Mouse (Mus musculus) cerebellum, postnatal 14 days (tissue): ENCODE data around the gene Map1lc3a.

ENCODE experiments used
- DNase-seq, 2 experiments: peaks; one replicate each; pipeline ENCODE4 v3.0.0; 2021; ENCODE audit warnings: mixed read lengths in 2 of 2

Map1lc3a gene

GRCm38 (mm10) chr2:155276195-155276594, at the start of gene Map1lc3a:
Gene Map1lc3a, plus strand, starts transcription at chr2:155276297.
- DNase-seq: peak; percentile 99 to 100

DNA sequence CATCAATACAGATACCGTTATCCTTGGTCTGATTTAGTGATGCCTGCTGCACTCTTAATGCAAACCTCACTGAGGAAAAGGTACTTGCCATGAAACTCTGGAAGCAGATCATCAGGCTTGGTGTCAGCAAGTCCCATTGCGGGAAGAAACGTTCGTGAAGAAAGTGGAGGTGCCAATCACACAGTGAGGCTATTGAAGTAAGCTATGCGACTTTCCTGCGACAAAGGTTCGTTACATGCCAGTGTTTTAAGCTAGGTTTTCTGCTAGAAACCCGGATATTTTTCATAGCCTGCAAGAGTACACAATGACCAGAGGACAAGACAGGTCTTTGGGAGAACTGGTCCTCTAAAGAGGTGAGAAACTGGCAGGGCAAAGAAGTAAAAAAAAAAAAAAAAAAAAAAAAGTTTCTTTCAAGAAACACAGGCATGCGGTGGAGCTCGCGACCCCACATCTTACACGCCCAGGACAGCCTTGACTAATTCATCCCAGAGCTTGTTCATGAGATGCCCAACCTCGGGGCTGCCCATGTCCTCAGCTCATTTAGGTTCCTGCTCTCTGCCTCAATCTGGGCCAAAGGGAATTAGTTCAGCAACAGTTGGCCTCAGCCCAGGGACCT, 40.2 kb upstream of the Map1lc3a start:
- no peak for DNase-seq

DNA sequence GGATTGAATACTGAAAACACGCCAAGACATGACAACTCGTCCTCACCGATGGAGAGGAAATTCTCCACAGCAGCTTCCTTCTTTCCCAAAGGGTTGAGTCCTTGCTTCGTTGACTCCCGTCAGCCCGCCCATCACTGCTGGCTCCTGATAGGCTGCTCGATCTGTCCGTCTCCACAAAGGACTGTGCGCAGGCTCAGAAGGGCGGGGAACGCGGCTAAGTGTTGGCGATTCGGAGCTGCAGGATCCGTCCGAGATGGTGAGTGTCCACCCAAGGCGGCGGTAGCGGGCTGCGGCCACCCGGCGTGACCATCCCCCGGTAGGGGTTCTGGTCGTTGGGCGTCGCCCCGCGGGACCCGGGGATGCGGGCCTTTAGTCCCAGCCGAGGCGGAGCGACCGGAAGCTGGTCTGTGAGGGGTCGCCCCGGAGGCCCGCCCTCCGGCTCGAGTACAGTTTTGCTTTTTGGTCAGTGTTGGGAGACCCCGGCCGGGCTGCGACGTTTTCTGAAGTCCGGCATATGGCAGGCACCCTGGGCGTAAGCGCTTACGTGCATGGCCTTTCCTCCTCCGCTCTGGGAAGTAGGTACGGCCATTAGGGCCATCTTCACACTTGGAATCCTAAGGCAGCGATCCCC, 39.6 kb upstream of the Map1lc3a start, which contains the start of gene Dynlrb1:
Gene Dynlrb1, plus strand, starts transcription at position 172 of the 631 bp plus-strand sequence.
- peak; percentile 100 for DNase-seq

DNA sequence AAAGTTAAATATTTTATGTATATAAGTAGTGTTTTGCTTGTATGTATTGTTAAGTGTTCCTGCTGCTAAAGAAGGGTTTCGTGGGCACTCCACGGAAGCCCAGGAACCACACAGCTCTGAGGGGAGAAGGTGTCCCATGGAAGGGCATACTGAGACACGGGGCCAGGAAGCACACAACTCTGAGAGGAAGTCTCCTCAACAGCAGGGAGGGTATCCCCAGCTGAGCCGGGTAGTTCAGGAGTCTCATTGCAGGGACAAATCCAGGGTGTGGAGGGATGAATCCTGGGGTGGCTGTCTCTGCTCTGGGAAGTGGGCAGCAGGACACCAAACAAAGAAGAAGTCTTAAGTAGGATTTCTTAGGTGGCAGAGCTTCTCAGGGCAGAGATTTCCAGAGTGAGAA, 38.8 kb upstream of the Map1lc3a start:
- DNase-seq: no peak

GRCm38 (mm10) chr2:155240915-155241314, 35.2 kb upstream of the Map1lc3a start:
- peak in 1 of 2 experiments; percentile 18 for DNase-seq

- DNase-seq: no peak
Observed at GRCm38 (mm10) chr2:155242296-155242855, 33.7 kb upstream of the Map1lc3a start.

DNA sequence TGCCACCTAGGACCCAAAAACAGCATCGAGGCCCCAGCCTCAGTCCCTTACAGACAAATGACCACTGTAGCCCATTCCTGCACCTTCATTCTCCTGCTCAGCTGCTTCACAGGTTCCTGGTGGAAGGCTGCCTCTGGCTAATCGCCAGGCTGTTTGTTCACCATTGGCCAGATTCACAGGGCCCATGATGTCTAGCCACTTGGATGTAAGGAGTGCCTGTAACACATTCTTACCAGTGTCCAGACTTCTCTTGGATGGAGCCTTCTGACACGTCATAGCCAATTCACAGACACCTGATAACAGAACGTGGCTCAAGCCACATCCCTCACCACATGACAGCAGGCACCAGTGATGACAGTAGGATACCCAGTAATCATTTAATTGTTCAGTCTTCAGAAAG, 29.9 kb upstream of the Map1lc3a start:
- peak; percentile 28 to 30 for DNase-seq

GRCm38 (mm10) chr2:155248206-155248605, 27.9 kb upstream of the Map1lc3a start:
- DNase-seq: no peak

GRCm38 (mm10) chr2:155248718-155249117, 27.4 kb upstream of the Map1lc3a start:
- DNase-seq: no peak

- DNase-seq: no peak
Observed at GRCm38 (mm10) chr2:155249588-155249987, 26.5 kb upstream of the Map1lc3a start.

DNA sequence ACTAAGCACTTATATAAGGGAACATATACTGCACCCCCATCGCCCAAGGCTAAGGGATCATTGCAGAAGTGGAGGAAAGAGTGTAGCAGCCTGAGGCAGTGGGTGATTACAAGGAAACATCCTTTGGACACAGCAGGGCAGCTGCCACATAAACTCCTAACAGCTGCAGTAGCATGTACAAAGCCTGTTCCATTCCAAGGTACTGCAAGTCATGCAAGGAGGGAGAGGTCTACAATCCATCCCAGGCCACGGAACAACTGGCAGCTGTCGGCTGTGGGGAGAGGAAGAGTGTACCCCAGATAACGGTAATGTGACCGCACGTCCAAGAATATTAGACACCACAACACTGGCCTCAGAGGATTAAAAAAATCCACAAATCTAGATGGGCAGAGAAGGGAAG, 10.6 kb upstream of the Map1lc3a start:
- DNase-seq: no peak

DNA sequence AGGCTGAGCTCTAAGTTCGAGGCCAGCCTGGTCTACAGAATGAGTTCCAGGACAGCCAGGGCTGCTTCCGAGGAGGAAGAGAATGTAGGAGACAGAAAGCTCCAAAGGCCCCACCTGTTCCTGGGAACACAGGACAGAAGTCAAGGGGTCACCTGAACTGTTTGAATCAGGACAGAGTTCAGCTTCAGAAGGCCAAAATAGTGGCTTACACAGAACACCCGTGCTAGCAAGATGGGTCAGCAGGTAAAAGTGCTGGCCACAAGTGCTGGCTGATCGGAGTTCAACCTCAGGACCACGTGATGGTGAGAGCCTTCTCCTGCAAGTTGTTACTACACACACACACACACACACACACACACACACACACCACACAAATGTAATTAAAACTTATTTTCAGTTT, 9.2 kb upstream of the Map1lc3a start:
- DNase-seq: no peak

DNA sequence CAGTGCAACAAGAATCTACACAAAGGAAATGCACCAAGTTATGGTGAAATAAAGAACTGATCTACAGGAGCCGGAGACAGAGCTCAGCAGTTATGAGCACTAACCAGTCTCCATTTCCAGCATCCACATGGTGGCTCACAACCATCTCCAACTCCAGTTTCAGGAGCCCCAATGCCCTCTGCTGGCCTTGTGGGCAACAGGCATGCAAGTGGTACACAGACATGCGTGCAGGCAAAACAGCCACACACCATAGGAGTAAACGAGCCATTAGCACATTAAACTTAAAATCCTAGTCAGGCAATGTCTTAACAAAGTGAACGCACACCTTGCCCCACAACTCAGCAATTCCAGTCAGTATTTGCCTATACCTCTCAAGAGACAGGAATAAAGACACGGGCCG, 4.1 kb upstream of the Map1lc3a start:
- DNase-seq: peak in 1 of 2 experiments; percentile 32

DNA sequence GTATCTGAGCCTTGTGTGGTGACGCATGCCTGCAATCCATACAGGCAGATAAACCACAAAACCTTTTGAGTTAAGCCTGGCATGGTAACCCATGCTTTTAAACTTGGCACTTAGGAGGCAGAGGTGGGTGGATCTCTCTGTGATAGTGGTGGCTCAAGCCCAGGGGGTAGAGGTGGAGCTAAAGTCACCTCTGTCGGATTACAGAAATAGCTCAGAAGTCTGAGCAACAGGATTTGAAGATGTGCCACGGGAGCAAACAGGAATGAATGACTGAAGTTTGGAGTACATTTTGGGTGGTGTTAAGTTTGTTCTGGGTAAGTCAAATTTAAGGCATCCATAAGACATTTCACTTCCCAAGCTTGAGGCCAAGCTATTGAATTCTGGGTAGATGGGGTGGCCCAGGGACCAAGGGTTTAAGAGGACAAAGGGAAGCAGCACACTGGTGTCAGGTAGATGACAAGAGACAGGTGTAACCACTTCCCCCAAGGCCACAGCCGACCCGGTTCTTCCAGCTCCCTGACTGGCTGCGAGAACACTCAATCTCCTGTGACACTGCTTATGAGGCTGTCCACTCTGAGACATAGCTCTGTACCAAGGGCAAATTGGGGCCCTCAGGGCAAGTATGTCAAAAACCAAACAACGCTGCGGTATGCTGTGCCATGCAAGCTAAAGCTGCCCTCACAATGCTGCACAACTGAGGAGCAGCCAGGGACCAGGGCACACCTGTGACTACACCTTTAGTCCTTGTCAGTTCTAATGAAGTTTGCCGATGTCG, 3.5 kb upstream of the Map1lc3a start:
- DNase-seq: no peak

GRCm38 (mm10) chr2:155273603-155274002, 2.5 kb upstream of the Map1lc3a start:
- no peak for DNase-seq

DNA sequence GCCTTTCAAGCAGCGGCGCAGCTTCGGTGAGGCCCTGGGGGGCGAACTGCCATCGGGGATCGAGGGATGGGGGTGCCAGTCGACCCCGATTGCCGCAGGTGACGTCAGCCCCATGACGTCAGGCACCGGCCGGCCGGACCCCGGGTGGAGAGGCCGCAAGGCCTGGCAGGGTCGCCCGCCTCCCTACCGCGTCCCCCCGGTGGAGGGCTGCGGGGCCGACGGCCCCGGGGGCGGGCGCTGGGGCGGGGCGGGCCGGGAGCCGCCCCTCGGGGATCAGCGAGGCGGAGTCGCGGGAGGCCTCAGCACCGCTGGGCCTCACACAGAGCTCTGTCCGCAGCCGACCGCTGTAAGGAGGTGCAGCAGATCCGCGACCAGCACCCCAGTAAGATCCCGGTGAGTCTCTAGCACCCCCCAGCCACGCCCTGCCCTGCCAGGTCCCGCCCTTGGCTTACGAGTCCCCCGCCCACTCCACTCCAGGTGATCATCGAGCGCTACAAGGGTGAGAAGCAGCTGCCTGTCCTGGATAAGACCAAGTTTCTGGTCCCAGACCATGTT, 601 bp downstream of the Map1lc3a start:
- peak; percentile 63 to 68 for DNase-seq

GRCm38 (mm10) chr2:155277721-155278120, 1.6 kb downstream of the Map1lc3a start:
- peak; percentile 23 to 33 for DNase-seq

- peak; percentile 72 to 74 for DNase-seq
Observed at GRCm38 (mm10) chr2:155278361-155278760, 2.3 kb downstream of the Map1lc3a start.

DNA sequence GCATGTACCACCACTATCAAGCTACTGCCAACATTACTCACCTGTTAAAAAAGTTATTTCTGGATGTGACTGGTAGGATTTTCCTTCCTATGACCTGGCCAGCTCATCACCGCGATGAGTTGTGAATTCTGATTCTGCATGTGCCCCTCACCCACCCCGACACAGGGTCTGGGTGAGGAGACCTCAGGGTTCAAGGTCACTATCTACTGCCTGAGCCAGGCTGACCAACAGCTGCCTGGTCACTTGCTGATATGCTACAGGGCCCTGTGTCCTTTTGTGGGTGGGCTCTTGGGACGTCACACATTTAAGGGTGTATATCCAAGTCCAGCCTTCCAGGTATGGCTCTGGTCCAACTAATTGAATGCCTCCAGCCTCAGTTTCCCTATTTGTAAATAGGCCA, 3.1 kb downstream of the Map1lc3a start:
- peak in 1 of 2 experiments; percentile 14 for DNase-seq

DNA sequence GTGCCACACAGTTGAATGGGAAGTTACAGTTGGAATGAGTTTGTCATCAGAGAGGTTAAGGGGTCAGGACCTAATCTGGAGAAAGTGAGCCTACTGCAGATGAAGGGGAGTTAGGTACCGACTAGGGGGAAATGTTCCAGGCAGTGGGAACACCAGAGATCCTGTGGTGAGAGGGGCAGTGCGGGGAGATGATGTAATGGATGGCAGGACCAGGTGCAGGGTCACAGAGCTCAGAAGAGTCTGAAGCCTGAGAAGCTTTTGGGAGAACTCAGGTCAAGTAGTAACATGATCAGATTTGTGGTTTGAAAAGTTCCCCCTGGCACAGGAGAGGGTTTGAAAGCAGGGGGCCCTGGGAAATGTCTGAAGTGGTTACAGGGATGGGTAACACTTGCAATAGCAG, 4.0 kb downstream of the Map1lc3a start:
- no peak for DNase-seq

DNA sequence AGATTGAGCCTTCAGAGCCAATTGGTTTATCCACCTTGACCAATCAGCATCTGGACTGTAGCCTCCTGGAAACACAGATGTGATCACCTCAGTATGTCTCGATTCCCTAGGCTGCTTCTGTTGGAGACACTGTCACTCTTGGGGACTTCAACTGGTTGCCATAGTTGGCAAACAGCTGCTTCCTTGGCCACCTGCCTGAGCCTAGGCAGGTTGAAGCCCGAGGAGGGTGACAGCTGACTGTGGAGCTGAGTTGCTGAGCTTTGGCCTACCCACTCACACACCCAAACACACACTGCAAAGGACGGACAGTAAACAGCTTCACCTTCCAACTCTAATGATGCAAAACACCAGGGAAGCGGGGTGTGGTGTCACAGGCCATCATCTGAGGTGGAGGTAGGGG, 7.7 kb downstream of the Map1lc3a start:
- peak; percentile 36 to 64 for DNase-seq

- no peak for DNase-seq
Observed at GRCm38 (mm10) chr2:155284647-155285046, 8.6 kb downstream of the Map1lc3a start.

DNA sequence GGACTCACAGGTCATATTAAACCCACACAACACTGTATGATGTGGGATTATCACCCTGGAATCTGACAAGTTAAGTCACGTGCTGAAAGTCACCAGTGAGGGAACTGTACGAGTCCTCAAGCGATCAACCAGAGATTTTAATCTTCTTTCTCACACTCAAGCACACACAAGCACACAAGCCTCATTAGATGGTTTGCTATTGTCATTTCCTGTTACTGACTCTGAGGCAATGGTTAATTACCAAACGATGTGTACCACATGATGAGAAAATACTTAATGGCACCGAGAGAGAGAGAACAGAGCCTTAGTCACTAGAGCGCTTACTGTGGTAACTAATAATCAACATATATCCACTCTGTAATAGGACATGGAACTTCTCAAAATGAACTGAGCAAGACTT, 9.6 kb downstream of the Map1lc3a start:
- DNase-seq: no peak
